Mouse (Mus musculus) liver, adult (tissue): ENCODE data around the gene Inpp4b.

ENCODE experiments used
- GATA4 ChIP-seq: IDR thresholded peaks from 2 replicates; pipeline ENCODE4 v1.6.1; 2014; ENCODE audit warnings: mild to moderate bottlenecking, low read length; ENCODE audit not compliant: insufficient replicate concordance

Gene Inpp4b

GRCm38 (mm10) chr8:81953101-81953500 lies 610.7 kb downstream of the Inpp4b start:
- no peak for TF ChIP-seq GATA4

GRCm38 (mm10) chr8:81985128-81985665 lies 642.8 kb downstream of the Inpp4b start:
- no peak for TF ChIP-seq GATA4

- no peak for TF ChIP-seq GATA4
Observed at GRCm38 (mm10) chr8:81992966-81993365, 650.6 kb downstream of the Inpp4b start.

GRCm38 (mm10) chr8:81996239-81996638 lies 653.9 kb downstream of the Inpp4b start:
- TF ChIP-seq GATA4: no peak

GRCm38 (mm10) chr8:81996823-81997222 lies 654.5 kb downstream of the Inpp4b start:
- no peak for TF ChIP-seq GATA4

- no peak for TF ChIP-seq GATA4
Observed at GRCm38 (mm10) chr8:82004158-82004557, 661.8 kb downstream of the Inpp4b start.

GRCm38 (mm10) chr8:82005466-82005865 lies 663.1 kb downstream of the Inpp4b start:
- TF ChIP-seq GATA4: no peak

GRCm38 (mm10) chr8:82017792-82018191 lies 675.4 kb downstream of the Inpp4b start:
- TF ChIP-seq GATA4: no peak

- no peak for TF ChIP-seq GATA4
Observed at GRCm38 (mm10) chr8:82027401-82027800, 685.0 kb downstream of the Inpp4b start.

GRCm38 (mm10) chr8:82028896-82029295 lies 686.5 kb downstream of the Inpp4b start:
- TF ChIP-seq GATA4: no peak

GRCm38 (mm10) chr8:82054030-82054429 lies 711.7 kb downstream of the Inpp4b start:
- TF ChIP-seq GATA4: no peak

GRCm38 (mm10) chr8:82067619-82068018 lies 725.3 kb downstream of the Inpp4b start:
- no peak for TF ChIP-seq GATA4

GRCm38 (mm10) chr8:82079267-82079666 lies 736.9 kb downstream of the Inpp4b start:
- TF ChIP-seq GATA4: no peak

- no peak for TF ChIP-seq GATA4
Observed at GRCm38 (mm10) chr8:82090901-82091300, 748.5 kb downstream of the Inpp4b start.

GRCm38 (mm10) chr8:82093274-82093673 lies 750.9 kb downstream of the Inpp4b start:
- no peak for TF ChIP-seq GATA4

- no peak for TF ChIP-seq GATA4
Observed at GRCm38 (mm10) chr8:82104560-82104959, 762.2 kb downstream of the Inpp4b start.

GRCm38 (mm10) chr8:82106131-82106530 lies 763.8 kb downstream of the Inpp4b start:
- TF ChIP-seq GATA4: no peak

- TF ChIP-seq GATA4: no peak
Observed at GRCm38 (mm10) chr8:82150272-82150671, 807.9 kb downstream of the Inpp4b start.

GRCm38 (mm10) chr8:82157928-82158327 lies 815.6 kb downstream of the Inpp4b start:
- TF ChIP-seq GATA4: no peak
